In genomic region chr3:60615057-60615606, GRCm38 (mm10) we compare ENCODE assay signal across 10 mouse cellular contexts.
DNase-seq lines count a peak whose midpoint lies in the region; ATAC-seq lines count a peak whose summit lies in the region.
"Had no signal": no experiment of that assay in that cellular context is flagged by ENCODE, and none has a peak within 500 bp of the region (broad histone marks: within the 10 kb centered on the region; RNA-seq: fewer than 3 reads in every experiment).

No protein-coding gene starts in this region.

- no peak overlapping the region for H3K4me3 ChIP-seq in midbrain, embryonic 15.5 days
- H3K4me3 ChIP-seq in midbrain, embryonic 13.5 days (replicated peaks), result no peak overlapping the region
- no peak overlapping the region for H3K4me3 ChIP-seq in forebrain, embryonic 15.5 days
- H3K4me3 ChIP-seq in neural tube, embryonic 14.5 days (ENCODE audit: low read depth, low read length), result no peak overlapping the region

- H3K4me2 ChIP-seq in midbrain, embryonic 15.5 days, result peak overlapping the region; percentile 10
- H3K4me2 ChIP-seq in midbrain, embryonic 13.5 days (replicated peaks), result no peak overlapping the region
- H3K4me2 ChIP-seq in forebrain, embryonic 15.5 days (replicated peaks), result no peak overlapping the region
- no peak overlapping the region; the same call in 1 of the 2 replicates for H3K4me2 ChIP-seq in neural tube, embryonic 14.5 days (ENCODE audit: low read depth, low read length)

- ATAC-seq in midbrain, embryonic 15.5 days (replicated peaks), result peak; percentile 60; the same call in 1 of the 2 replicates
- ATAC-seq in midbrain, embryonic 13.5 days, result no peak
- ATAC-seq in forebrain, embryonic 15.5 days (replicated peaks), result peak; percentile 47; the same call in 1 of the 2 replicates
- ATAC-seq in neural tube, embryonic 14.5 days (ENCODE audit: low read depth), result peak; percentile 46; the same call in 1 of the 2 replicates

- H3K9ac ChIP-seq in midbrain, embryonic 15.5 days, result no peak overlapping the region
- no peak overlapping the region for H3K9ac ChIP-seq in midbrain, embryonic 13.5 days (replicated peaks)
- H3K9ac ChIP-seq in forebrain, embryonic 15.5 days (replicated peaks), result no peak overlapping the region
- no peak overlapping the region for H3K9ac ChIP-seq in neural tube, embryonic 14.5 days (replicated peaks; ENCODE audit: low read depth, low read length)

- no peaks in the 10 kb centered on the region for H3K27me3 ChIP-seq in midbrain, embryonic 15.5 days (replicated peaks)
- no peaks in the 10 kb centered on the region for H3K27me3 ChIP-seq in midbrain, embryonic 13.5 days
- H3K27me3 ChIP-seq in forebrain, embryonic 15.5 days, result no peaks in the 10 kb centered on the region
- no peaks in the 10 kb centered on the region for H3K27me3 ChIP-seq in neural tube, embryonic 14.5 days (ENCODE audit: control insufficient read depth, insufficient read depth, low read length)

- H3K9me3 ChIP-seq in midbrain, embryonic 15.5 days, result no peaks in the 10 kb centered on the region
- H3K9me3 ChIP-seq in midbrain, embryonic 13.5 days, result no peaks in the 10 kb centered on the region
- no peaks in the 10 kb centered on the region for H3K9me3 ChIP-seq in forebrain, embryonic 15.5 days
- no peaks in the 10 kb centered on the region for H3K9me3 ChIP-seq in neural tube, embryonic 14.5 days (ENCODE audit: control insufficient read depth, low read length)
- H3K9me3 ChIP-seq: G1E had no signal

- 59% methylated on average over 11 of the region's 11 CpGs for WGBS in midbrain, embryonic 15.5 days
- 65% methylated on average over 11 of the region's 11 CpGs for WGBS in midbrain, embryonic 13.5 days
- 33% methylated on average over 11 of the region's 11 CpGs for WGBS in forebrain, embryonic 15.5 days
- 55% methylated on average over 11 of the region's 11 CpGs for WGBS in neural tube, embryonic 14.5 days

- intact Hi-C loops in heart, postnatal 25 days (cut with DNase I), result loop anchor here (10.0 kb wide), 1 partner anchor 150 kb away; no protein-coding TSS in a partner anchor

- no peaks in the 10 kb centered on the region for H3K36me3 ChIP-seq in midbrain, embryonic 15.5 days (replicated peaks)
- no peaks in the 10 kb centered on the region for H3K36me3 ChIP-seq in midbrain, embryonic 13.5 days
- H3K36me3 ChIP-seq in forebrain, embryonic 15.5 days, result no peaks in the 10 kb centered on the region
- H3K36me3 ChIP-seq in neural tube, embryonic 14.5 days (ENCODE audit: control insufficient read depth, insufficient read depth, low read length), result no peaks in the 10 kb centered on the region

- H3K27ac ChIP-seq in midbrain, embryonic 15.5 days, result 0 out of 2 replicates have a peak overlapping the region, but pooled peaks have one; percentile 20
- no peak overlapping the region for H3K27ac ChIP-seq in midbrain, embryonic 13.5 days
- H3K27ac ChIP-seq in forebrain, embryonic 15.5 days (replicated peaks), result no peak overlapping the region
- no peak overlapping the region for H3K27ac ChIP-seq in neural tube, embryonic 14.5 days (ENCODE audit: low read depth, low read length)

- no peaks in the 10 kb centered on the region for H3K4me1 ChIP-seq in midbrain, embryonic 15.5 days
- H3K4me1 ChIP-seq in midbrain, embryonic 13.5 days (replicated peaks), result peaks cover 3% of the 10 kb centered on the region; the same call in 1 of the 2 replicates
- H3K4me1 ChIP-seq in forebrain, embryonic 15.5 days, result peaks cover 11% of the 10 kb centered on the region; the same call in 1 of the 2 replicates
- H3K4me1 ChIP-seq in neural tube, embryonic 14.5 days (ENCODE audit: control insufficient read depth, insufficient read depth, low read length), result 0 out of 2 replicates have a peak, but pooled peaks cover 4% of the 10 kb centered on the region

- DNase-seq in heart, postnatal 4 days, result peak; percentile 27
- DNase-seq in heart, postnatal 25 days (ENCODE audit: low spot score), result no peak
- no peak for DNase-seq in cerebellum, adult 9-11 months
- no peak for DNase-seq in Muller cell, postnatal 12 days (ENCODE audit: inconsistent ontology term)
- DNase-seq: adrenal gland, adult 8-10 months had no signal
